Mouse (Mus musculus): ENCODE measurements around the gene Trp53rka. TPM values are rescaled to one million over a fixed set of nuclear protein-coding genes. Genes with fewer than 3 reads are reported as not detected.

The Trp53rka gene
- total and polyA plus RNA-seq, 3 experiments: 29.8 to 35.1 TPM; not detected in 1

GRCm38 (mm10) chr2:165485826-165486225 lies 7.3 kb downstream of the Trp53rka start:
- H3K36me3 ChIP-seq (ENCODE audit: control insufficient read depth in 1 of 2, insufficient read depth in 2 of 2, low read length in 2 of 2): no peaks in the 10 kb centered on the region; a peak in 1 of 4 replicates
- no peaks in the 10 kb centered on the region for H3K79me2 ChIP-seq (ENCODE audit: control insufficient read depth, insufficient read depth, low read length, poor library complexity)
- H3K9me3 ChIP-seq (replicated peaks; ENCODE audit: insufficient read depth, low read length): no peaks in the 10 kb centered on the region
- no peaks in the 10 kb centered on the region for H3K27me3 ChIP-seq (ENCODE audit: control insufficient read depth in 1 of 2, insufficient read depth in 2 of 2, low read length in 2 of 2)
- TF ChIP-seq GATA1 (IDR thresholded peaks at IDR 0.05; ENCODE audit: low read depth, low read length) (no peak), MAX (IDR thresholded peaks at IDR 0.05; ENCODE audit: low read length) (no peak), CTCF (IDR thresholded peaks at IDR 0.05 in 2 of 3, conservative IDR thresholded peaks at IDR 0.05 in 1 of 3; ENCODE audit: control insufficient read depth in 1 of 3, insufficient read depth in 1 of 3, low read depth in 2 of 3, low read length in 3 of 3, poor library complexity in 1 of 3, severe bottlenecking in 1 of 3) (no peak), USF1 (IDR thresholded peaks at IDR 0.05; ENCODE audit: low read depth, low read length) (no peak), UBTF (IDR thresholded peaks at IDR 0.05; ENCODE audit: borderline replicate concordance, insufficient read depth, low read depth, low read length) (no peak), TCF12 (IDR thresholded peaks at IDR 0.05; ENCODE audit: low read depth, low read length) (no peak), MXI1 (IDR thresholded peaks at IDR 0.05; ENCODE audit: low read depth, low read length) (no peak), MYC (IDR thresholded peaks at IDR 0.05; ENCODE audit: low read depth, low read length) (no peak), CHD2 (IDR thresholded peaks at IDR 0.05; ENCODE audit: low read length) (no peak), POLR2AphosphoS2 (IDR thresholded peaks at IDR 0.05; ENCODE audit: low read length) (no peak), GABPA (IDR thresholded peaks at IDR 0.05; ENCODE audit: low read depth, low read length) (no peak)
- no peak overlapping the region for H3K4me3 ChIP-seq (ENCODE audit: control insufficient read depth in 1 of 2, insufficient read depth in 1 of 2, low read depth in 2 of 2, low read length in 2 of 2)
- H3K9ac ChIP-seq (ENCODE audit: control insufficient read depth, low read depth, low read length, poor library complexity, severe bottlenecking): no peak overlapping the region
- DNase-seq (ENCODE audit: low read depth, low spot score): no peak
- no peaks in the 10 kb centered on the region for H3K4me1 ChIP-seq (ENCODE audit: control insufficient read depth in 1 of 2, insufficient read depth in 2 of 2, low read length in 2 of 2)
- no peak overlapping the region for H3K27ac ChIP-seq (ENCODE audit: control insufficient read depth, low read depth, low read length)

- no peaks in the 10 kb centered on the region for H3K36me3 ChIP-seq (ENCODE audit: control insufficient read depth in 1 of 2, insufficient read depth in 2 of 2, low read length in 2 of 2)
These were observed 9.0 kb downstream of the Trp53rka start for GRCm38 (mm10) chr2:165484152-165484551.

More at GRCm38 (mm10) chr2:165484152-165484551, 9.0 kb downstream of the Trp53rka start:
- no peaks in the 10 kb centered on the region for H3K79me2 ChIP-seq (ENCODE audit: control insufficient read depth, insufficient read depth, low read length, poor library complexity)
- TF ChIP-seq BHLHE40 (IDR thresholded peaks at IDR 0.05; ENCODE audit: borderline replicate concordance, low read depth, low read length) (no peak), MAX (IDR thresholded peaks at IDR 0.05; ENCODE audit: low read length) (no peak), ETS1 (IDR thresholded peaks at IDR 0.05; ENCODE audit: low read depth, low read length) (no peak), KAT2A (conservative IDR thresholded peaks at IDR 0.05; ENCODE audit: low read depth, low read length) (no peak), USF2 (IDR thresholded peaks at IDR 0.05; ENCODE audit: borderline replicate concordance in 1 of 2, insufficient read depth in 1 of 2, low read depth in 1 of 2, low read length in 2 of 2) (no peak), TBP (IDR thresholded peaks at IDR 0.05; ENCODE audit: low read depth, low read length) (no peak), HCFC1 (IDR thresholded peaks at IDR 0.05; ENCODE audit: low read depth, low read length) (no peak), MAFK (IDR thresholded peaks at IDR 0.05; ENCODE audit: borderline replicate concordance, low read depth, low read length) (no peak), EP300 (IDR thresholded peaks at IDR 0.05; ENCODE audit: low read depth in 1 of 2, low read length in 2 of 2) (no peak), ZC3H11A (IDR thresholded peaks at IDR 0.05; ENCODE audit: low read depth, low read length) (no peak), POLR2AphosphoS5 (IDR thresholded peaks at IDR 0.05; ENCODE audit: borderline replicate concordance, low read depth, low read length) (no peak), POLR2AphosphoS2 (IDR thresholded peaks at IDR 0.05; ENCODE audit: low read length) (no peak), SIN3A (IDR thresholded peaks at IDR 0.05; ENCODE audit: low read length) (no peak), GABPA (IDR thresholded peaks at IDR 0.05; ENCODE audit: low read depth, low read length) (no peak), NELFE (IDR thresholded peaks at IDR 0.05; ENCODE audit: low read depth, low read length) (no peak), RAD21 (IDR thresholded peaks at IDR 0.05; ENCODE audit: low read depth, low read length) (no peak), POLR2A (IDR thresholded peaks at IDR 0.05; ENCODE audit: control insufficient read depth in 1 of 2, insufficient read depth in 1 of 2, low read depth in 1 of 2, low read length in 2 of 2, poor library complexity in 1 of 2) (no peak), TCF12 (IDR thresholded peaks at IDR 0.05; ENCODE audit: low read depth, low read length) (no peak), ZKSCAN1 (IDR thresholded peaks at IDR 0.05; ENCODE audit: low read depth, low read length) (no peak), USF1 (IDR thresholded peaks at IDR 0.05; ENCODE audit: low read depth, low read length) (no peak)
- no peak overlapping the region for H3K27ac ChIP-seq (ENCODE audit: control insufficient read depth, low read depth, low read length)
- no peaks in the 10 kb centered on the region for H3K4me1 ChIP-seq (ENCODE audit: control insufficient read depth in 1 of 2, insufficient read depth in 2 of 2, low read length in 2 of 2)
- H3K9ac ChIP-seq (ENCODE audit: control insufficient read depth, low read depth, low read length, poor library complexity, severe bottlenecking): no peak overlapping the region
- no peak overlapping the region for H3K4me3 ChIP-seq (ENCODE audit: control insufficient read depth in 1 of 2, insufficient read depth in 1 of 2, low read depth in 2 of 2, low read length in 2 of 2)
- no peaks in the 10 kb centered on the region for H3K27me3 ChIP-seq (ENCODE audit: control insufficient read depth in 1 of 2, insufficient read depth in 2 of 2, low read length in 2 of 2)
- no peak for DNase-seq (ENCODE audit: low read depth, low spot score)
- H3K9me3 ChIP-seq (replicated peaks; ENCODE audit: insufficient read depth, low read length): no peaks in the 10 kb centered on the region

Data from MEL (cell line).